Mouse (Mus musculus) midbrain, postnatal 0 days (tissue): Measurements from ENCODE around the gene Tigar. TPM values are rescaled to one million over a fixed set of nuclear protein-coding genes. Genes with fewer than 3 reads are reported as not detected.

ENCODE experiments used
- ATAC-seq: fragments of 200-750 bp; cut with Nextera tagmentation; 2 replicates; pipeline ENCODE4 v1.8.0; 2017; ENCODE audit warnings: moderate number of reproducible peaks, mild to moderate bottlenecking, moderate TSS enrichment, moderate library complexity; ENCODE audit not compliant: low FRiP score
- DNase-seq: peaks from one replicate; pipeline ENCODE4 v3.0.0-alpha.2; 2015; ENCODE audit warnings: low spot score
- H3K27ac ChIP-seq: fragments of 300-500 bp; sonication (generic); 2 replicates; pipeline ENCODE4 v1.5.1; 2014; ENCODE audit warnings: low read depth, mild to moderate bottlenecking, low read length, mixed read lengths
- H3K27me3 ChIP-seq: fragments of 300-500 bp; sonication (generic); 2 replicates; pipeline ENCODE4 v1.6.1; 2014; ENCODE audit warnings: low read length, control low read depth, mixed read lengths; ENCODE audit not compliant: insufficient read depth
- H3K36me3 ChIP-seq: fragments of 300-500 bp; sonication (generic); 2 replicates; pipeline ENCODE4 v1.6.1; 2014; ENCODE audit warnings: low read length, control low read depth, mixed read lengths; ENCODE audit not compliant: insufficient read depth
- H3K4me1 ChIP-seq: fragments of 300-500 bp; sonication (generic); 2 replicates; pipeline ENCODE4 v1.6.1; 2014; ENCODE audit warnings: mild to moderate bottlenecking, control low read depth, antibody characterized with exemption, low read length, mixed read lengths; ENCODE audit not compliant: insufficient read depth
- H3K4me2 ChIP-seq: fragments of 300-500 bp; sonication (generic); 2 replicates; pipeline ENCODE4 v1.6.1; 2014; ENCODE audit warnings: low read depth, mild to moderate bottlenecking, low read length, mixed read lengths; ENCODE audit not compliant: poor library complexity, severe bottlenecking
- H3K4me3 ChIP-seq: fragments of 300-500 bp; sonication (generic); 2 replicates; pipeline ENCODE4 v1.5.1; 2014; ENCODE audit warnings: low read depth, mild to moderate bottlenecking, low read length, moderate library complexity
- H3K9ac ChIP-seq: fragments of 300-500 bp; sonication (generic); replicated peaks from 2 replicates; pipeline ENCODE4 v1.6.1; 2014; ENCODE audit warnings: mild to moderate bottlenecking, low read length, moderate library complexity, mixed read lengths; ENCODE audit not compliant: poor library complexity, severe bottlenecking
- H3K9me3 ChIP-seq: fragments of 300-500 bp; sonication (generic); 2 replicates; pipeline ENCODE4 v1.6.1; 2016; ENCODE audit warnings: low read length, control low read depth
- CTCF ChIP-seq: IDR thresholded peaks from 2 replicates; pipeline ENCODE4 v1.5.1; 2016; ENCODE audit warnings: antibody characterized with exemption, mild to moderate bottlenecking
- WGBS: fragments of 180-500 bp; shearing (Covaris S2); extraction: QIAGEN DNeasy Blood & Tissue Kit; methylation state at CpG from one replicate; pipeline ENCODE4 v1.1.7; 2014; 5-methylcytosine and 5-hydroxymethylcytosine counted together
- polyA plus RNA-seq: library from polyadenylated mRNA; unstranded; fragments of >200 nt; fragmentation: Nextera tagmentation; extraction: Ambion mirVana; gene quantifications from 2 replicates; pipeline ENCODE4 v1.2.1, GENCODE M21; 2015
- total RNA-seq: library from RNA; depleted of rRNA; stranded (reverse); fragments of >200 nt; gene quantifications from 2 replicates; pipeline ENCODE4 v1.2.3, GENCODE M21; 2014

The Tigar gene
- total and polyA plus RNA-seq, 2 experiments from 2014 or later = 4.6 to 6.1 TPM

GRCm38 (mm10) chr6:127104396-127105029 lies 4.8 kb downstream of the Tigar start:
- no peak overlapping the region for H3K9ac ChIP-seq
- no peaks in the 10 kb centered on the region for H3K4me1 ChIP-seq
- H3K4me3 ChIP-seq = no peak overlapping the region
- no peak overlapping the region for H3K4me2 ChIP-seq
- ATAC-seq = no peak
- DNase-seq = no peak
- H3K27ac ChIP-seq = no peak overlapping the region
- H3K27me3 ChIP-seq = no peaks in the 10 kb centered on the region
- no peak for TF ChIP-seq CTCF
- H3K9me3 ChIP-seq = no peaks in the 10 kb centered on the region
- H3K36me3 ChIP-seq = 0 out of 2 replicates have a peak, but pooled peaks cover 4% of the 10 kb centered on the region
- 90% methylated on average over 7 of the region's 7 CpGs for WGBS

DNA sequence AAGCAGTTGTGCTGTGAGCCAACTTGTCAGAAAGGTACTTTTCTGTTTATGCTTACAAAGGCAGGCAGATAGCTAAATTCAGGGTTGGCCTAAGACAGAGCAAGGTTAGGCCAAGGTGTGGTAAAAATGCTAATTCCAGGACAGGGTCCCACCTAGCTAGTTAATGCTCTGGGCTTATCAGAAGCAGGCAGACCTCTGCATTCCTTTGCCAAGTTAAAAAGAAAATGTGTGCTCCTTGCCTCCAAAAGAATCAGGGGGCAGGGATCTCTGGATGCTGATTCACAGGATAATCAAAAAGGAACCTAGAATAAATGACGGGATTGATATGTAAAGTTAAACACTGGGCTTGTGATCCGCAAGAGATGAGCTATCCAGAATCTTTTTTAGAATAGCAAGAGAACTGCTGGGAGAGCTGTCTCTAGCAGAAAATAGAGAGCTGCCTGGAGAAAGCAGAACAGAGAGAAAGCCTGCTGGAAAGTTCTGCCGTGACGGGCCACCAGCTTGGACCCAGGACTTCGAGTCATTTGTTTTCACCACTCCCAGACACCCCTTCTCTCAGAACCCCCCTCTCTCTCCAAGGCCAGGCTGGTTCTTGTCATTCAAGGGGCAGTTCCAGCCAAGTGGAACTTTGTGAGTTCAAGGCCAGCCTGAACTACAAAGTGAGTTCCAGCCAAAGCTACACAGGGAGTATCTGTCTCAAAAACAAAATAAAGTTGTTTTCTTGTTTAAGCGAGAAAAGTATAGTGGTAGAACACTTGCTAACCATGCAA lies 5.7 kb downstream of the Tigar start:
- Histone ChIP-seq H3K4me3 (no peak overlapping the region), H3K27ac (no peak overlapping the region), H3K27me3 (no peaks in the 10 kb centered on the region), H3K4me1 (no peaks in the 10 kb centered on the region), H3K9ac (no peak overlapping the region), H3K36me3 (0 out of 2 replicates have a peak, but pooled peaks cover 4% of the 10 kb centered on the region), H3K9me3 (no peaks in the 10 kb centered on the region), H3K4me2 (no peak overlapping the region)
- DNase-seq (no peak), ATAC-seq (no peak)
- 97% methylated on average over 6 of the region's 6 CpGs for WGBS
- no peak for TF ChIP-seq CTCF

DNA sequence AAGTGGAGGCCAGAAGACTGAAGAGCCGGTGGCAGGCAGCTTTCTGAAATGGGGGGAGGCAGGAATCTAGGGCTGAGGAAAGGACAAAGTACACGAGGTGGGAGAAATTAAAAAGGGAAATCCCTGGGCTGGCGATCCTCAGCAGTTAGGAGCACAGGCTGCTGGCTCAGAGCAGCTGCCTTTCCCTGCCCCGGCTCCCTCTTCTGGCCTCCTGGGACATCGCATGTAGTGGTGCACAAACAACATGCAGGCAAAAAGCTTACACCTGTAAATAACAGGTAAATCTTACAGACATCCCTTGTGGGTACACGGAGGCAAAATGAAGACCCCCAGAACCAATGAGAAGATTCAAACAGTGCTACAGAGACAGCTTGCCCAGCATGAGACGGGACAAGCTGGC lies 14.8 kb downstream of the Tigar start:
- DNase-seq = no peak
- no peaks in the 10 kb centered on the region for H3K9me3 ChIP-seq
- H3K36me3 ChIP-seq = peaks cover 11% of the 10 kb centered on the region; the same call in 1 of the 2 replicates
- peak; percentile 62 for TF ChIP-seq CTCF
- H3K4me1 ChIP-seq = no peaks in the 10 kb centered on the region
- 57% methylated on average over 7 of the region's 7 CpGs for WGBS
- no peak overlapping the region for H3K4me3 ChIP-seq
- H3K27ac ChIP-seq = no peak overlapping the region
- H3K4me2 ChIP-seq = no peak overlapping the region
- no peaks in the 10 kb centered on the region for H3K27me3 ChIP-seq
- no peak for ATAC-seq
- no peak overlapping the region for H3K9ac ChIP-seq

- ATAC-seq (no peak; the same call in 1 of the 2 replicates), DNase-seq (peak; percentile 41)
- no peak overlapping the region for H3K9ac ChIP-seq
- H3K4me1 ChIP-seq = no peaks in the 10 kb centered on the region
- peak; percentile 59 for TF ChIP-seq CTCF
- no peaks in the 10 kb centered on the region for H3K27me3 ChIP-seq
- no peak overlapping the region for H3K4me3 ChIP-seq
- peaks cover 13% of the 10 kb centered on the region for H3K36me3 ChIP-seq
- H3K4me2 ChIP-seq = no peak overlapping the region
- no peaks in the 10 kb centered on the region for H3K9me3 ChIP-seq
- no peak overlapping the region for H3K27ac ChIP-seq
- 53% methylated on average over 4 of the region's 4 CpGs for WGBS
These were observed 22.6 kb downstream of the Tigar start for GRCm38 (mm10) chr6:127086739-127087138.

DNA sequence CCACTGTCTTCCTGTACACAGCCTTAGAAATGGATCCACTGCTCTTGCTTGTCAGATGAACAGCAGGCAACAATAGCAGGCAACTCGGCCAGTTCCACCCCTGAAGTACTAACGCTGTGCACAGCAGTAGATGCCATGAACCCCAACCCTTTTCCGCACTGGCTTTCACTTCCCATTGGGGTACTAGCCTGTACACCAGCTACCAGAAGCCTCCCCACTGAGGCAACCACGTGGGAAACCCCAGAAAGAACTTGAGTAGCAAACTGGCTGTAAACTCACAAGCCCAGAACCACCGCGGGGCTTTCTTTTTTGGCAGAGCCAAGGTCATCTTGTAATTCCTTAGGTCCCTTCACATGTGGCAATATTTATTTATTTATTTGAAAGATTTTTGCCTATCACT lies 27.5 kb downstream of the Tigar start:
- 71% methylated on average over 6 of the region's 6 CpGs for WGBS

More for the DNA sequence above, 27.5 kb downstream of the Tigar start:
- no peak for ATAC-seq
- no peak for DNase-seq
- no peak for TF ChIP-seq CTCF
- Histone ChIP-seq H3K4me1 (no peaks in the 10 kb centered on the region), H3K4me2 (no peak overlapping the region), H3K27me3 (no peaks in the 10 kb centered on the region), H3K36me3 (no peaks in the 10 kb centered on the region), H3K9me3 (no peaks in the 10 kb centered on the region), H3K9ac (no peak overlapping the region), H3K27ac (no peak overlapping the region), H3K4me3 (no peak overlapping the region)
